Mouse (Mus musculus): ENCODE results near the gene Ell2. TPM values are rescaled to one million over a fixed set of nuclear protein-coding genes. Genes with fewer than 3 reads are reported as not detected.
"Not testable (repeated sequence)": the region's sequence is repeated elsewhere in the genome, so short reads cannot be mapped to it uniquely, and the experiment has no call there.

The Ell2 gene
- polyA plus RNA-seq, 1 experiment from 2014 or later, result 7.0 TPM

- not testable (repeated sequence) for H3K27me3 ChIP-seq; H3K4me3 ChIP-seq; H3K36me3 ChIP-seq; ATAC-seq (ENCODE audit: insufficient number of reproducible peaks, insufficient read depth, low FRiP score, low TSS enrichment); H3K9me3 ChIP-seq; H3K27ac ChIP-seq; H3K4me2 ChIP-seq (replicated peaks); H3K4me1 ChIP-seq; H3K9ac ChIP-seq
- WGBS, result 87% methylated on average over 4 of the region's 4 CpGs
Measured at GRCm38 (mm10) chr13:75711517-75711916, 5.0 kb downstream of the Ell2 start.

- H3K9me3 ChIP-seq; ATAC-seq (ENCODE audit: insufficient number of reproducible peaks, insufficient read depth, low FRiP score, low TSS enrichment); H3K27ac ChIP-seq; H3K4me1 ChIP-seq; H3K4me2 ChIP-seq (replicated peaks); H3K9ac ChIP-seq; H3K27me3 ChIP-seq; H3K36me3 ChIP-seq; H3K4me3 ChIP-seq: not testable (repeated sequence)
- WGBS, result 89% methylated on average over 5 of the region's 5 CpGs
Measured at GRCm38 (mm10) chr13:75712544-75712943, 6.0 kb downstream of the Ell2 start.

GRCm38 (mm10) chr13:75714407-75714806 is 7.8 kb downstream of the Ell2 start:
- no peak overlapping the region for H3K4me2 ChIP-seq (replicated peaks)
- no peak for ATAC-seq (ENCODE audit: insufficient number of reproducible peaks, insufficient read depth, low FRiP score, low TSS enrichment)
- WGBS, result 89% methylated on average over 6 of the region's 6 CpGs

DNA sequence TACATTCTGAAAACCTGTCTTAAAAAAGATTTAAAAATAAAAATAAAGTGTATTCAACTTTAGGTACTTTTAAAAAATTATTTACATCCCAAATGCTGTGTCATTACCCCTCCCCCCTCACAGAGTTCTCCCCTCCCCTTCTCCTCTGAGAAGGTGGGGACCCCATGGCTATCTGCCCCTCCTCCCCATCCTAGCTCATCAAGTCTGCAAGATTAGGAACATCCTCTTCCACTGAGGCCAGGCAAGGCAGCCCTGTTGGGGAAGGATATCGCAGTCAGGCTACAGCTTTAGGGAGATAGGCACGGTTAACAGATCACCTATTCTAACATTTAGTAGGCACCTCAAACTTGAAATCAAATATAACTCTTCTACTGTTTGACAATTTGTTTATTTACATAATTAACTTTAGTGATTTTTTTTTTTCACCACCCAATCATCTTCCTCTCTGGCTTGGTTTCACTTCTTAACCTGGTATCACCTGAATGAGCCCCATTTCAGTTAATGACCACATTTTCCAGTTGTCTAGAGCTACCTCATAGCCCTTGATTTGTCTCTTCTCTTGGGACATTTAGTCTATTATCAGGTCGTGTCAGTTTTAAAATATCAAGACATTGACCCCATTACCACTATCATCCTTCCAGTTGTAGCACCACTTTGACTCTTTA is 11.2 kb downstream of the Ell2 start:
- ATAC-seq (ENCODE audit: insufficient number of reproducible peaks, insufficient read depth, low FRiP score, low TSS enrichment), result no peak
- no peaks in the 10 kb centered on the region for H3K4me1 ChIP-seq
- no peak overlapping the region for H3K4me3 ChIP-seq
- H3K9ac ChIP-seq, result no peak overlapping the region
- H3K9me3 ChIP-seq, result no peaks in the 10 kb centered on the region
- 65% methylated on average over 3 of the region's 3 CpGs for WGBS
- H3K27me3 ChIP-seq, result no peaks in the 10 kb centered on the region
- no peak overlapping the region for H3K4me2 ChIP-seq (replicated peaks)
- H3K27ac ChIP-seq, result no peak overlapping the region
- no peaks in the 10 kb centered on the region for H3K36me3 ChIP-seq

More at GRCm38 (mm10) chr13:75714407-75714806, 7.8 kb downstream of the Ell2 start:
- peaks cover 2% of the 10 kb centered on the region for H3K27me3 ChIP-seq
- no peak overlapping the region for H3K4me3 ChIP-seq
- 0 out of 2 replicates have a peak, but pooled peaks cover under 1% of the 10 kb centered on the region for H3K4me1 ChIP-seq
- no peaks in the 10 kb centered on the region for H3K36me3 ChIP-seq
- H3K27ac ChIP-seq, result no peak overlapping the region
- no peak overlapping the region for H3K9ac ChIP-seq
- H3K9me3 ChIP-seq, result no peaks in the 10 kb centered on the region

- Histone ChIP-seq H3K36me3 (no peaks in the 10 kb centered on the region), H3K9me3 (no peaks in the 10 kb centered on the region), H3K4me3 (no peak overlapping the region), H3K27me3 (no peaks in the 10 kb centered on the region), H3K9ac (no peak overlapping the region), H3K4me2 (replicated peaks) (no peak overlapping the region), H3K4me1 (no peaks in the 10 kb centered on the region), H3K27ac (no peak overlapping the region)
- ATAC-seq (ENCODE audit: insufficient number of reproducible peaks, insufficient read depth, low FRiP score, low TSS enrichment), result no peak
Measured at GRCm38 (mm10) chr13:75718376-75718775, 11.8 kb downstream of the Ell2 start.

DNA sequence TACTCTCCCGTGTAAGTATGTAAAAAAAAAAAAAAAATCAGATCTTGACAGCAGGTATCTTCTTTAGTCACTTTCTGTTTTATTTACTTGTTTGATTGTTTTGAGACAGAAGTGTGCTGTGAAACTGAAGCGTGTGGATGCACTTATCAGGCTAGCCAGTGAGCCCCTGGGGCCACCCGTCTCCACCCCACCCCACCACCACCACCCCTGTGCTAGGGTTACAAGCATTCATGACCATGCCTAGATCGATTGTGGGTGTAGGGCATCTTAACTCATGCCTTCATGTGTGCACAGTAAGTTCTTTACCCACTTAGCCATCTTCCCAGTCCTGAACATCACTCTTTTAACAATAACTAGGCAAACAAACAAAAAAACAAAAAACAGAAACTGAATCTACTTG is 13.1 kb downstream of the Ell2 start:
- no peak overlapping the region for H3K27ac ChIP-seq
- H3K4me2 ChIP-seq (replicated peaks), result no peak overlapping the region
- H3K36me3 ChIP-seq, result no peaks in the 10 kb centered on the region
- ATAC-seq (ENCODE audit: insufficient number of reproducible peaks, insufficient read depth, low FRiP score, low TSS enrichment), result no peak
- H3K27me3 ChIP-seq, result no peaks in the 10 kb centered on the region
- no peak overlapping the region for H3K4me3 ChIP-seq
- no peaks in the 10 kb centered on the region for H3K4me1 ChIP-seq
- no peak overlapping the region for H3K9ac ChIP-seq
- no peaks in the 10 kb centered on the region for H3K9me3 ChIP-seq
- WGBS, result 77% methylated on average over 4 of the region's 4 CpGs

- WGBS, result 46% methylated on average over 4 of the region's 4 CpGs
- ATAC-seq (ENCODE audit: insufficient number of reproducible peaks, insufficient read depth, low FRiP score, low TSS enrichment), result peak; percentile 60
- H3K27ac ChIP-seq, result no peak overlapping the region
- H3K4me2 ChIP-seq (replicated peaks), result no peak overlapping the region
- H3K9ac ChIP-seq, result no peak overlapping the region
- H3K4me1 ChIP-seq, result peaks cover 5% of the 10 kb centered on the region
- H3K9me3 ChIP-seq, result no peaks in the 10 kb centered on the region
- no peaks in the 10 kb centered on the region for H3K36me3 ChIP-seq
- H3K27me3 ChIP-seq, result no peaks in the 10 kb centered on the region
- H3K4me3 ChIP-seq, result no peak overlapping the region
Measured at GRCm38 (mm10) chr13:75726569-75727373, 20.2 kb downstream of the Ell2 start.

- H3K27me3 ChIP-seq, result no peaks in the 10 kb centered on the region
- no peaks in the 10 kb centered on the region for H3K9me3 ChIP-seq
- no peaks in the 10 kb centered on the region for H3K36me3 ChIP-seq
- no peak overlapping the region for H3K27ac ChIP-seq
- 67% methylated on average over 1 of the region's 1 CpGs for WGBS
- H3K4me1 ChIP-seq, result peaks cover 5% of the 10 kb centered on the region
- no peak overlapping the region for H3K9ac ChIP-seq
- no peak for ATAC-seq (ENCODE audit: insufficient number of reproducible peaks, insufficient read depth, low FRiP score, low TSS enrichment)
- no peak overlapping the region for H3K4me3 ChIP-seq
- no peak overlapping the region for H3K4me2 ChIP-seq (replicated peaks)
Measured at GRCm38 (mm10) chr13:75727932-75728331, 21.4 kb downstream of the Ell2 start.

- 71% methylated on average over 1 of the region's 1 CpGs for WGBS
- H3K36me3 ChIP-seq, result no peaks in the 10 kb centered on the region
- no peak overlapping the region for H3K27ac ChIP-seq
- H3K27me3 ChIP-seq, result no peaks in the 10 kb centered on the region
- no peak for ATAC-seq (ENCODE audit: insufficient number of reproducible peaks, insufficient read depth, low FRiP score, low TSS enrichment)
- H3K4me2 ChIP-seq (replicated peaks), result no peak overlapping the region
- H3K9me3 ChIP-seq, result no peaks in the 10 kb centered on the region
- H3K4me3 ChIP-seq, result no peak overlapping the region
- no peak overlapping the region for H3K9ac ChIP-seq
- peaks cover 5% of the 10 kb centered on the region for H3K4me1 ChIP-seq
Measured at GRCm38 (mm10) chr13:75729834-75730233, 23.3 kb downstream of the Ell2 start.

DNA sequence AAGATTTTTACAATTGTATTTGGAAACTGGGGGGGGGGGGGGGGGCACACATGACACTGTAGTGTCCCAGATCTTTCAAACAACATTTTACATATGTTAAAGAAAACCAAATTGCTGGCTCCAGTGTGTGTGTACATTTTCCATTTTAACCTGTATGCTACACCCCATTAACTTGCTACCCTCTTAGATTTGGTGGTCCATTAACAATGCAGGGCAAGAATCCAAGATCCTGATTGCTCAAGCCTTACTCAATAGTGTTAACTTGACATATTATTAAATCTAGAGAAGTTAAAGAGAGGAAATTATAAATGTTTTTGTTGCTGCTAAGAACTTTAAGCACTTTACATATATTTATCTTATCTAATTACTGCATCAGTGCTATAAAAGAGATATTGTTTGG is 24.2 kb downstream of the Ell2 start:
- no peak for ATAC-seq (ENCODE audit: insufficient number of reproducible peaks, insufficient read depth, low FRiP score, low TSS enrichment)
- H3K27ac ChIP-seq, result no peak overlapping the region
- no peaks in the 10 kb centered on the region for H3K36me3 ChIP-seq
- H3K9ac ChIP-seq, result no peak overlapping the region
- H3K4me3 ChIP-seq, result no peak overlapping the region
- no peaks in the 10 kb centered on the region for H3K27me3 ChIP-seq
- no peaks in the 10 kb centered on the region for H3K9me3 ChIP-seq
- peaks cover 5% of the 10 kb centered on the region for H3K4me1 ChIP-seq
- no peak overlapping the region for H3K4me2 ChIP-seq (replicated peaks)

- Histone ChIP-seq H3K9me3 (no peaks in the 10 kb centered on the region), H3K36me3 (no peaks in the 10 kb centered on the region), H3K4me2 (replicated peaks) (no peak overlapping the region), H3K27me3 (no peaks in the 10 kb centered on the region), H3K4me1 (no peaks in the 10 kb centered on the region), H3K4me3 (no peak overlapping the region), H3K9ac (no peak overlapping the region), H3K27ac (no peak overlapping the region)
- ATAC-seq (ENCODE audit: insufficient number of reproducible peaks, insufficient read depth, low FRiP score, low TSS enrichment), result no peak
- WGBS, result 63% methylated on average over 3 of the region's 3 CpGs
Measured at GRCm38 (mm10) chr13:75733594-75734161, 27.1 kb downstream of the Ell2 start.

GRCm38 (mm10) chr13:75734231-75734630 is 27.7 kb downstream of the Ell2 start:
- Histone ChIP-seq H3K27me3 (no peaks in the 10 kb centered on the region), H3K9me3 (no peaks in the 10 kb centered on the region), H3K27ac (no peak overlapping the region), H3K36me3 (no peaks in the 10 kb centered on the region), H3K4me1 (no peaks in the 10 kb centered on the region), H3K9ac (no peak overlapping the region), H3K4me2 (replicated peaks) (no peak overlapping the region), H3K4me3 (no peak overlapping the region)
- WGBS, result 91% methylated on average over 5 of the region's 5 CpGs
- no peak for ATAC-seq (ENCODE audit: insufficient number of reproducible peaks, insufficient read depth, low FRiP score, low TSS enrichment)
